In the genomic region with DNA sequence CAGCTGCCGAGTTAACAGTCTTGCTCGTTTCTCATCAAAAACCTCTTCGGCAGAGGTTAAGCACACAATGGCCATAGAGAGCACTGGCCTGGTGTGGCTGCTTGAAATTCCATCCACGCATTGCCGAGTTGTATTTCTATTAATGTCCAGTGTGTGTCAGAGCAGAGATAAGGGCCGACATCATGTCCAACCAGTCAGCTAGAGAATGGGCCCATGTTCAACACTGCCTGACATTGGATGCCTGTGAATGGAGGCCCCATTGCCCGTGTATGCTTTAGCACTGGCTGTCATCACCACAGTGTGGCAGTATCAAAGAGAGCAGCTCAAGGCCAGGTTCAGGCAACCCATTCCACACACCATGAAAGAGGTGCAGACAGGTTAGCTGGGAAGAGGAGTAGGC, we compare ENCODE assay signal across 13 mouse cellular contexts. TPM values are rescaled to one million over a fixed set of nuclear protein-coding genes. Genes with fewer than 3 reads are reported as not detected.
DNase-seq lines count a peak whose midpoint lies in the region; ATAC-seq and TF ChIP-seq lines count a peak whose summit lies in the region.
"Had no signal": no experiment of that assay in that cellular context is flagged by ENCODE, and none has a peak within 500 bp of the region (broad histone marks: within the 10 kb centered on the region; RNA-seq: fewer than 3 reads in every experiment).

No protein-coding gene starts in this region.

- TF ChIP-seq CTCF in liver, embryonic 14.5 days (IDR thresholded peaks at IDR 0.05; ENCODE audit: low read depth): 0 out of 2 replicates have a peak, but pooled peaks have one; percentile 14
- no peak for TF ChIP-seq CTCF in liver, postnatal 0 days (IDR thresholded peaks at IDR 0.05; ENCODE audit: low read depth)
- TF ChIP-seq CTCF in stomach, postnatal 0 days (IDR thresholded peaks at IDR 0.05; ENCODE audit: low read depth): 0 out of 2 replicates have a peak, but pooled peaks have one; percentile 36

- peak overlapping the region; percentile 46; the same call in 1 of the 2 replicates for H3K27ac ChIP-seq in forebrain, embryonic 12.5 days
- H3K27ac ChIP-seq in forebrain, embryonic 15.5 days (replicated peaks): no peak overlapping the region
- no peak overlapping the region for H3K27ac ChIP-seq in liver, embryonic 14.5 days
- H3K27ac ChIP-seq in liver, postnatal 0 days (ENCODE audit: low read depth): no peak overlapping the region
- H3K27ac ChIP-seq in stomach, postnatal 0 days (replicated peaks): no peak overlapping the region
- H3K27ac ChIP-seq: limb, embryonic 10.5 days; liver, embryonic 15.5 days had no signal

- H3K4me3 ChIP-seq in forebrain, embryonic 12.5 days (replicated peaks): no peak overlapping the region
- no peak overlapping the region for H3K4me3 ChIP-seq in forebrain, embryonic 15.5 days
- no peak overlapping the region for H3K4me3 ChIP-seq in liver, embryonic 14.5 days (ENCODE audit: insufficient read depth in 1 of 2, low read depth in 2 of 2, low read length in 2 of 2)
- H3K4me3 ChIP-seq in liver, postnatal 0 days (ENCODE audit: low read depth, low read length): no peak overlapping the region
- no peak overlapping the region for H3K4me3 ChIP-seq in stomach, postnatal 0 days (ENCODE audit: low read depth, low read length)
- H3K4me3 ChIP-seq: limb, embryonic 10.5 days; liver, embryonic 15.5 days had no signal

- ATAC-seq in forebrain, embryonic 12.5 days (ENCODE audit: low FRiP score): peak; percentile 33; the same call in 1 of the 2 replicates
- no peak for ATAC-seq in forebrain, embryonic 15.5 days (replicated peaks)
- no peak for ATAC-seq in liver, embryonic 14.5 days (ENCODE audit: insufficient read depth)
- no peak for ATAC-seq in liver, postnatal 0 days
- no peak for ATAC-seq in stomach, postnatal 0 days (ENCODE audit: low FRiP score, low TSS enrichment)

- WGBS in forebrain, embryonic 12.5 days: 49% methylated on average over 7 of the region's 7 CpGs
- WGBS in forebrain, embryonic 15.5 days: 38% methylated on average over 7 of the region's 7 CpGs
- WGBS in liver, embryonic 14.5 days (ENCODE audit: insufficient replicate concordance): 54% methylated on average over 7 of the region's 7 CpGs
- WGBS in liver, postnatal 0 days (ENCODE audit: insufficient replicate concordance): 60% methylated on average over 7 of the region's 7 CpGs
- 44% methylated on average over 7 of the region's 7 CpGs for WGBS in stomach, postnatal 0 days

- no peaks in the 10 kb centered on the region for H3K27me3 ChIP-seq in forebrain, embryonic 12.5 days
- H3K27me3 ChIP-seq in forebrain, embryonic 15.5 days: no peaks in the 10 kb centered on the region
- H3K27me3 ChIP-seq in liver, embryonic 14.5 days (ENCODE audit: control insufficient read depth, insufficient read depth, low read length): no peaks in the 10 kb centered on the region
- no peaks in the 10 kb centered on the region for H3K27me3 ChIP-seq in liver, postnatal 0 days (ENCODE audit: insufficient read depth, low read length)
- H3K27me3 ChIP-seq in stomach, postnatal 0 days (ENCODE audit: control insufficient read depth, insufficient read depth, low read length): no peaks in the 10 kb centered on the region
- H3K27me3 ChIP-seq: liver, embryonic 15.5 days had no signal

- no peak overlapping the region for H3K9ac ChIP-seq in forebrain, embryonic 12.5 days
- H3K9ac ChIP-seq in forebrain, embryonic 15.5 days (replicated peaks): no peak overlapping the region
- no peak overlapping the region for H3K9ac ChIP-seq in liver, embryonic 14.5 days (replicated peaks)
- H3K9ac ChIP-seq in liver, postnatal 0 days (replicated peaks): no peak overlapping the region
- H3K9ac ChIP-seq in stomach, postnatal 0 days (ENCODE audit: low read length): no peak overlapping the region
- H3K9ac ChIP-seq: liver, embryonic 15.5 days had no signal

- no peak overlapping the region for H3K4me2 ChIP-seq in forebrain, embryonic 12.5 days
- no peak overlapping the region for H3K4me2 ChIP-seq in forebrain, embryonic 15.5 days (replicated peaks)
- no peak overlapping the region for H3K4me2 ChIP-seq in liver, embryonic 14.5 days (ENCODE audit: low read depth)
- no peak overlapping the region for H3K4me2 ChIP-seq in liver, postnatal 0 days (ENCODE audit: low read depth, low read length)
- H3K4me2 ChIP-seq in stomach, postnatal 0 days (replicated peaks; ENCODE audit: low read depth): no peak overlapping the region
- H3K4me2 ChIP-seq: liver, embryonic 15.5 days had no signal

- DNase-seq in liver, embryonic 14.5 days (ENCODE audit: low read depth in 3 of 3, low spot score in 3 of 3): no peak
- DNase-seq in liver, postnatal 0 days: no peak
- DNase-seq in heart, postnatal 10 days: peak; percentile 46 to 67
- no peak for DNase-seq in stomach, postnatal 0 days (ENCODE audit: low spot score)
- no peak for DNase-seq in spleen, postnatal 10 days (ENCODE audit: low spot score in 2 of 2)
- DNase-seq in gastrocnemius, postnatal 14 days: no peak
- DNase-seq: adrenal gland, postnatal 14 days; layer of hippocampus, postnatal 36 days; thymus, adult 18-20 months had no signal

- no peaks in the 10 kb centered on the region for H3K36me3 ChIP-seq in forebrain, embryonic 12.5 days (replicated peaks)
- H3K36me3 ChIP-seq in forebrain, embryonic 15.5 days: no peaks in the 10 kb centered on the region
- H3K36me3 ChIP-seq in liver, embryonic 14.5 days (replicated peaks; ENCODE audit: control insufficient read depth, insufficient read depth, low read depth): no peaks in the 10 kb centered on the region
- H3K36me3 ChIP-seq in liver, postnatal 0 days (replicated peaks; ENCODE audit: insufficient read depth, low read length): no peaks in the 10 kb centered on the region
- no peaks in the 10 kb centered on the region for H3K36me3 ChIP-seq in stomach, postnatal 0 days (ENCODE audit: control insufficient read depth, insufficient read depth, low read length)
- H3K36me3 ChIP-seq: limb, embryonic 10.5 days; liver, embryonic 15.5 days had no signal

- no peak for TF ChIP-seq EP300 in liver, embryonic 14.5 days (IDR thresholded peaks at IDR 0.05; ENCODE audit: low read depth)
- no peak for TF ChIP-seq EP300 in liver, postnatal 0 days (IDR thresholded peaks at IDR 0.05; ENCODE audit: low read depth)
- TF ChIP-seq EP300 in stomach, postnatal 0 days (optimal IDR thresholded peaks at IDR 0.05): no peak

- no peaks in the 10 kb centered on the region for H3K9me3 ChIP-seq in forebrain, embryonic 12.5 days
- H3K9me3 ChIP-seq in forebrain, embryonic 15.5 days: no peaks in the 10 kb centered on the region
- H3K9me3 ChIP-seq in liver, embryonic 14.5 days (ENCODE audit: control insufficient read depth, low read length): no peaks in the 10 kb centered on the region
- H3K9me3 ChIP-seq in liver, postnatal 0 days (ENCODE audit: low read length): no peaks in the 10 kb centered on the region
- no peaks in the 10 kb centered on the region for H3K9me3 ChIP-seq in stomach, postnatal 0 days (ENCODE audit: control insufficient read depth, low read length)
- H3K9me3 ChIP-seq: limb, embryonic 10.5 days; liver, embryonic 15.5 days had no signal

- intact Hi-C loops in heart, postnatal 10 days (cut with DNase I): loop anchor here (10.0 kb wide), 1 partner anchor 312 kb away; no protein-coding TSS in a partner anchor
- intact Hi-C loops in gastrocnemius, postnatal 14 days (cut with DNase I; ENCODE audit: low total_unique reads): loop anchor here (5.0 to 10.0 kb wide), 2 partner anchors 292 to 624 kb away; no protein-coding TSS in a partner anchor

- peaks cover 26% of the 10 kb centered on the region for H3K4me1 ChIP-seq in forebrain, embryonic 12.5 days
- peaks cover 8% of the 10 kb centered on the region for H3K4me1 ChIP-seq in forebrain, embryonic 15.5 days
- H3K4me1 ChIP-seq in liver, embryonic 14.5 days (replicated peaks; ENCODE audit: control insufficient read depth in 2 of 2, insufficient read depth in 2 of 2, low read length in 1 of 2): no peaks in the 10 kb centered on the region
- no peaks in the 10 kb centered on the region for H3K4me1 ChIP-seq in liver, postnatal 0 days (ENCODE audit: insufficient read depth)
- H3K4me1 ChIP-seq in stomach, postnatal 0 days (replicated peaks; ENCODE audit: control insufficient read depth, insufficient read depth): no peaks in the 10 kb centered on the region
- H3K4me1 ChIP-seq: limb, embryonic 10.5 days; liver, embryonic 15.5 days had no signal

RNA-seq across cellular contexts. Expression of gene Chchd6, which starts 38.9 kb away (rescaled TPM):
- 87.3 and 88.5 TPM in 2 replicates for polyA plus RNA-seq in forebrain, embryonic 12.5 days (2016; fragmentation: Nextera tagmentation; extraction: Ambion mirVana)
- 145 and 146 TPM in 2 replicates for polyA plus RNA-seq in forebrain, embryonic 15.5 days (2015; fragmentation: Nextera tagmentation; extraction: Ambion mirVana)
- polyA plus RNA-seq in liver, embryonic 14.5 days (2012; rRNA removed): 7.6 and 12.1 TPM in 2 replicates
- polyA plus RNA-seq in liver, embryonic 14.5 days (2014; fragmentation: Nextera tagmentation; extraction: Ambion mirVana): 16.3 and 19.1 TPM in 2 replicates
- polyA plus RNA-seq in liver, postnatal 0 days (2015; fragmentation: Nextera tagmentation; extraction: Ambion mirVana): 8.4 and 8.8 TPM in 2 replicates
- total RNA-seq in heart, postnatal 10 days (2021): 10 to 100 TPM; 14.7 to 15.5 TPM
- 19.5 and 22.7 TPM in 2 replicates for polyA plus RNA-seq in stomach, postnatal 0 days (2015; fragmentation: Nextera tagmentation; extraction: Ambion mirVana)
- 1 to 10 TPM; 2.7 to 3.3 TPM for total RNA-seq in gastrocnemius, postnatal 14 days (2021)

Comparison
In these comparisons a context has a peak if more than half of its experiments do, and no peak if none do; other contexts are left out.
1. DNase-seq: peak in heart, postnatal 10 days (2 of 2); none in liver, embryonic 14.5 days (0 of 3), liver, postnatal 0 days (single experiment), stomach, postnatal 0 days (single experiment), spleen, postnatal 10 days (0 of 2) and gastrocnemius, postnatal 14 days (single experiment).